Mouse (Mus musculus): ENCODE data around the gene Olfr799.

Olfr799 gene

GRCm38 (mm10) chr10:129637184-129637583 is at the start of gene Olfr799:
Olfr799 (plus strand) TSS chr10:129637484.
- no peak for DNase-seq

- DNase-seq, result no peak
These were observed 24.8 kb upstream of the Olfr799 start, which contains the start of gene Olfr796 for GRCm38 (mm10) chr10:129612470-129612869. Olfr796 (minus strand) TSS chr10:129612570.

GRCm38 (mm10) chr10:129621724-129622123 is 15.6 kb upstream of the Olfr799 start:
- no peak for DNase-seq

- DNase-seq, result no peak
These were observed 14.0 kb upstream of the Olfr799 start for GRCm38 (mm10) chr10:129623251-129623650.

- no peak for DNase-seq
These were observed 9.4 kb upstream of the Olfr799 start, which contains the start of gene Olfr798 for GRCm38 (mm10) chr10:129627834-129628233. Olfr798 (minus strand) TSS chr10:129627934.

GRCm38 (mm10) chr10:129651763-129652162 is 14.5 kb downstream of the Olfr799 start:
- no peak for DNase-seq

GRCm38 (mm10) chr10:129657394-129657793 is 20.1 kb downstream of the Olfr799 start, which contains the start of gene Olfr800:
Olfr800 (plus strand) TSS chr10:129657694.
- DNase-seq, result no peak

- no peak for DNase-seq
These were observed 36.5 kb downstream of the Olfr799 start, which contains the start of gene Olfr801 for GRCm38 (mm10) chr10:129673765-129674164. Olfr801 (minus strand) TSS chr10:129673865.

- no peak for DNase-seq
These were observed 50.8 kb downstream of the Olfr799 start, which contains the start of gene Olfr802 for GRCm38 (mm10) chr10:129688069-129688468. Olfr802 (minus strand) TSS chr10:129688169.

- DNase-seq, result no peak
These were observed 56.9 kb downstream of the Olfr799 start, which contains the start of gene Olfr803 for GRCm38 (mm10) chr10:129694186-129694585. Olfr803 (minus strand) TSS chr10:129694286.

All from cerebellum, adult 9-11 months (tissue).